Mouse (Mus musculus) embryonic facial prominence, embryonic 10.5 days (tissue): Measurements from ENCODE around the gene Tgfb3. TPM values are rescaled to one million over a fixed set of nuclear protein-coding genes. Genes with fewer than 3 reads are reported as not detected.

ENCODE experiments used
- DNase-seq: peaks from one replicate; pipeline ENCODE4 v3.0.0-alpha.2; 2017; ENCODE audit warnings: low spot score
- H3K27ac ChIP-seq: fragments of 300-500 bp; sonication (generic); replicated peaks from 2 replicates; pipeline ENCODE4 v1.5.1; 2016; ENCODE audit warnings: mild to moderate bottlenecking
- H3K27me3 ChIP-seq: fragments of 300-500 bp; sonication (generic); replicated peaks from 2 replicates; pipeline ENCODE4 v1.6.1; 2016; ENCODE audit warnings: low read depth, mild to moderate bottlenecking; ENCODE audit not compliant: poor library complexity, severe bottlenecking
- H3K36me3 ChIP-seq: fragments of 300-500 bp; sonication (generic); replicated peaks from 2 replicates; pipeline ENCODE4 v1.6.1; 2016; ENCODE audit warnings: mild to moderate bottlenecking, moderate library complexity
- H3K4me1 ChIP-seq: fragments of 300-500 bp; sonication (generic); 2 replicates; pipeline ENCODE4 v1.6.1; 2016
- H3K4me3 ChIP-seq: fragments of 300-500 bp; sonication (generic); 2 replicates; pipeline ENCODE4 v1.5.1; 2016; ENCODE audit warnings: mild to moderate bottlenecking, moderate library complexity
- H3K9me3 ChIP-seq: fragments of 300-500 bp; sonication (generic); 2 replicates; pipeline ENCODE4 v1.6.1; 2016; ENCODE audit warnings: mild to moderate bottlenecking
- WGBS: fragments of 180-500 bp; shearing (Covaris S2); methylation state at CpG from one replicate; pipeline ENCODE4 v1.1.7; 2016; 5-methylcytosine and 5-hydroxymethylcytosine counted together
- polyA plus RNA-seq: library from polyadenylated mRNA; unstranded; fragments of >200 nt; fragmentation: Nextera tagmentation; extraction: Ambion mirVana; gene quantifications from 2 replicates; pipeline ENCODE4 v1.2.1, GENCODE M21; 2016

The Tgfb3 gene
- polyA plus RNA-seq, 1 experiment from 2014 or later = 14.4 TPM

GRCm38 (mm10) chr12:86024426-86024825 lies 54.4 kb downstream of the Tgfb3 start:
- Histone ChIP-seq H3K27me3 (no peaks in the 10 kb centered on the region), H3K27ac (no peak overlapping the region), H3K36me3 (peaks cover 8% of the 10 kb centered on the region; the same call in 1 of the 2 replicates), H3K4me1 (peaks cover 20% of the 10 kb centered on the region; the same call in 1 of the 2 replicates), H3K9me3 (no peaks in the 10 kb centered on the region), H3K4me3 (no peak overlapping the region)
- WGBS = 58% methylated on average over 4 of the region's 4 CpGs
- DNase-seq = peak; percentile 32

GRCm38 (mm10) chr12:86023081-86023871 lies 55.6 kb downstream of the Tgfb3 start:
- H3K9me3 ChIP-seq = no peaks in the 10 kb centered on the region
- peaks cover 8% of the 10 kb centered on the region; the same call in 1 of the 2 replicates for H3K36me3 ChIP-seq
- H3K4me3 ChIP-seq = no peak overlapping the region
- 87% methylated on average over 4 of the region's 4 CpGs for WGBS
- H3K27ac ChIP-seq = no peak overlapping the region
- no peak for DNase-seq
- peaks cover 20% of the 10 kb centered on the region; the same call in 1 of the 2 replicates for H3K4me1 ChIP-seq
- no peaks in the 10 kb centered on the region for H3K27me3 ChIP-seq

GRCm38 (mm10) chr12:86022282-86022984 lies 56.4 kb downstream of the Tgfb3 start:
- Histone ChIP-seq H3K27me3 (no peaks in the 10 kb centered on the region), H3K36me3 (peaks cover 8% of the 10 kb centered on the region; the same call in 1 of the 2 replicates), H3K4me1 (peaks cover 20% of the 10 kb centered on the region; the same call in 1 of the 2 replicates), H3K4me3 (no peak overlapping the region), H3K27ac (no peak overlapping the region; the same call in 1 of the 2 replicates), H3K9me3 (no peaks in the 10 kb centered on the region)
- 77% methylated on average over 9 of the region's 9 CpGs for WGBS
- DNase-seq = no peak

- Histone ChIP-seq H3K4me1 (peaks cover 13% of the 10 kb centered on the region; the same call in 1 of the 2 replicates), H3K4me3 (no peak overlapping the region), H3K27me3 (no peaks in the 10 kb centered on the region), H3K9me3 (no peaks in the 10 kb centered on the region), H3K36me3 (peaks cover 8% of the 10 kb centered on the region; the same call in 1 of the 2 replicates), H3K27ac (no peak overlapping the region)
- no peak for DNase-seq
- WGBS = 83% methylated on average over 6 of the region's 6 CpGs
Observed at GRCm38 (mm10) chr12:86021583-86021982, 57.3 kb downstream of the Tgfb3 start.

GRCm38 (mm10) chr12:86017360-86017759 lies 61.5 kb downstream of the Tgfb3 start:
- H3K9me3 ChIP-seq = no peaks in the 10 kb centered on the region
- whole genome bisulfite sequencing = 75% methylated on average over 5 of the region's 5 CpGs
- H3K27me3 ChIP-seq = no peaks in the 10 kb centered on the region
- DNase-seq = no peak
- H3K36me3 ChIP-seq = peaks cover 3% of the 10 kb centered on the region; the same call in 1 of the 2 replicates
- H3K27ac ChIP-seq = no peak overlapping the region
- peaks cover 3% of the 10 kb centered on the region; the same call in 1 of the 2 replicates for H3K4me1 ChIP-seq
- no peak overlapping the region for H3K4me3 ChIP-seq

- WGBS = 84% methylated on average over 2 of the region's 2 CpGs
- H3K4me3 ChIP-seq = no peak overlapping the region
- no peak for DNase-seq
- no peaks in the 10 kb centered on the region for H3K4me1 ChIP-seq
- no peaks in the 10 kb centered on the region for H3K9me3 ChIP-seq
- peaks cover 3% of the 10 kb centered on the region; the same call in 1 of the 2 replicates for H3K36me3 ChIP-seq
- H3K27ac ChIP-seq = no peak overlapping the region
- no peaks in the 10 kb centered on the region for H3K27me3 ChIP-seq
Observed at GRCm38 (mm10) chr12:86015114-86015513, 63.7 kb downstream of the Tgfb3 start.

GRCm38 (mm10) chr12:86014621-86015020 lies 64.2 kb downstream of the Tgfb3 start:
- Histone ChIP-seq H3K27me3 (no peaks in the 10 kb centered on the region), H3K4me1 (no peaks in the 10 kb centered on the region), H3K9me3 (no peaks in the 10 kb centered on the region), H3K27ac (no peak overlapping the region), H3K4me3 (no peak overlapping the region), H3K36me3 (peaks cover 3% of the 10 kb centered on the region; the same call in 1 of the 2 replicates)
- WGBS = 78% methylated on average over 3 of the region's 3 CpGs
- no peak for DNase-seq

- Histone ChIP-seq H3K9me3 (no peaks in the 10 kb centered on the region), H3K27ac (no peak overlapping the region), H3K4me1 (no peaks in the 10 kb centered on the region), H3K4me3 (no peak overlapping the region), H3K36me3 (peaks cover 3% of the 10 kb centered on the region; the same call in 1 of the 2 replicates), H3K27me3 (no peaks in the 10 kb centered on the region)
- no peak for DNase-seq
- WGBS = 91% methylated on average over 2 of the region's 2 CpGs
Observed at GRCm38 (mm10) chr12:86014174-86014573, 64.7 kb downstream of the Tgfb3 start.

- no peak overlapping the region for H3K27ac ChIP-seq
- no peak overlapping the region for H3K4me3 ChIP-seq
- no peaks in the 10 kb centered on the region for H3K27me3 ChIP-seq
- no peaks in the 10 kb centered on the region for H3K9me3 ChIP-seq
- 83% methylated on average over 2 of the region's 2 CpGs for WGBS
- DNase-seq = no peak
- H3K4me1 ChIP-seq = peaks cover 9% of the 10 kb centered on the region
- peaks cover 3% of the 10 kb centered on the region; the same call in 1 of the 2 replicates for H3K36me3 ChIP-seq
Observed at GRCm38 (mm10) chr12:86012195-86012594, 66.6 kb downstream of the Tgfb3 start.

- WGBS = 84% methylated on average over 5 of the region's 5 CpGs
- no peak overlapping the region for H3K27ac ChIP-seq
Observed at GRCm38 (mm10) chr12:86010656-86011055, 68.2 kb downstream of the Tgfb3 start.

GRCm38 (mm10) chr12:86007377-86007776 lies 71.5 kb downstream of the Tgfb3 start:
- H3K4me1 ChIP-seq = peaks cover 10% of the 10 kb centered on the region
- no peak overlapping the region for H3K4me3 ChIP-seq
- no peak for DNase-seq
- H3K27me3 ChIP-seq = no peaks in the 10 kb centered on the region
- no peak overlapping the region for H3K27ac ChIP-seq
- H3K36me3 ChIP-seq = no peaks in the 10 kb centered on the region
- H3K9me3 ChIP-seq = no peaks in the 10 kb centered on the region
- WGBS = 80% methylated on average over 3 of the region's 3 CpGs

More at GRCm38 (mm10) chr12:86010656-86011055, 68.2 kb downstream of the Tgfb3 start:
- H3K36me3 ChIP-seq = peaks cover 3% of the 10 kb centered on the region; the same call in 1 of the 2 replicates
- no peak for DNase-seq
- peaks cover 10% of the 10 kb centered on the region for H3K4me1 ChIP-seq
- H3K4me3 ChIP-seq = no peak overlapping the region
- H3K27me3 ChIP-seq = no peaks in the 10 kb centered on the region
- no peaks in the 10 kb centered on the region for H3K9me3 ChIP-seq
